Mouse (Mus musculus) embryonic facial prominence, embryonic 14.5 days (tissue): Measurements from ENCODE around the gene Usp47. TPM values are rescaled to one million over a fixed set of nuclear protein-coding genes. Genes with fewer than 3 reads are reported as not detected.

Source experiments
- ATAC-seq: fragments of 200-750 bp; cut with Nextera tagmentation; 2 replicates; pipeline ENCODE4 v1.8.0; 2017; ENCODE audit warnings: low read depth, moderate number of reproducible peaks, moderate TSS enrichment
- DNase-seq: peaks from one replicate; pipeline ENCODE4 v3.0.0-alpha.2; 2015; ENCODE audit warnings: low spot score
- H3K27ac ChIP-seq: fragments of 300-500 bp; sonication (generic); replicated peaks from 2 replicates; pipeline ENCODE4 v1.5.1; 2014; ENCODE audit warnings: low read depth, mild to moderate bottlenecking, low read length, moderate library complexity
- H3K27me3 ChIP-seq: fragments of 300-500 bp; sonication (generic); replicated peaks from 2 replicates; pipeline ENCODE4 v1.6.1; 2014; ENCODE audit warnings: low read length; ENCODE audit not compliant: control insufficient read depth, insufficient read depth
- H3K36me3 ChIP-seq: fragments of 300-500 bp; sonication (generic); 2 replicates; pipeline ENCODE4 v1.6.1; 2014; ENCODE audit warnings: low read length, mixed read lengths; ENCODE audit not compliant: control insufficient read depth, insufficient read depth
- H3K4me1 ChIP-seq: fragments of 300-500 bp; sonication (generic); 2 replicates; pipeline ENCODE4 v1.6.1; 2014; ENCODE audit warnings: antibody characterized with exemption, low read length; ENCODE audit not compliant: control insufficient read depth, insufficient read depth
- H3K4me2 ChIP-seq: fragments of 300-500 bp; sonication (generic); 2 replicates; pipeline ENCODE4 v1.6.1; 2014; ENCODE audit warnings: low read depth, mild to moderate bottlenecking, low read length, moderate library complexity, mixed read lengths
- H3K4me3 ChIP-seq: fragments of 300-500 bp; sonication (generic); 2 replicates; pipeline ENCODE4 v1.5.1; 2014; ENCODE audit warnings: low read depth, mild to moderate bottlenecking, low read length
- H3K9ac ChIP-seq: fragments of 300-500 bp; sonication (generic); 2 replicates; pipeline ENCODE4 v1.6.1; 2014; ENCODE audit warnings: low read depth, mild to moderate bottlenecking, low read length, moderate library complexity, mixed read lengths
- H3K9me3 ChIP-seq: fragments of 300-500 bp; sonication (generic); 2 replicates; pipeline ENCODE4 v1.6.1; 2016; ENCODE audit warnings: low read length; ENCODE audit not compliant: control insufficient read depth
- WGBS: fragments of 180-500 bp; shearing (Covaris S2); extraction: QIAGEN DNeasy Blood & Tissue Kit; methylation state at CpG from one replicate; pipeline ENCODE4 v1.1.7; 2014; 5-methylcytosine and 5-hydroxymethylcytosine counted together
- polyA plus RNA-seq: library from polyadenylated mRNA; unstranded; fragments of >200 nt; fragmentation: Nextera tagmentation; extraction: Ambion mirVana; gene quantifications from 2 replicates; pipeline ENCODE4 v1.2.1, GENCODE M21; 2014

Gene Usp47
- polyA plus RNA-seq, 1 experiment from 2014 or later = 86.7 TPM

DNA sequence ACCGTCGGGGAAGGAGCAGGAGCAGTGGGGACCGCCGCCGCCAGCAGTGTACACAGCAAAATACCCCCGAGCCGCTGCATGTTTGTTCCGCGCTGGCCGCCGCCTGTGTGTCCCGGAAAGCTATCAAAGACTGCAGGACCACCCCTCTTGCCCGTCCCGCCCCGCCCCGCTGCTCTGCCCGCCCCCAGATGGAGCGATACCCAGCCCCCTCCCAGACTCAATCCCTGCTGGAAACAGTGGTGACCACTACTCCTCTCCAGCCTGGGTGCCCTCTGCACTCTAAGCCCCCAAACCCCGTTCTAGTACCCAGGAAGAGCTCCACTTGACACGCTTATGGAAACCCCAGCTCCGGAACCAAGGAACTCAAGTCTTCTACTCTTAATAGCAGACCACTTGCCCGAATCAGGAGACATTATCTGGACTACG is 135.0 kb downstream of the Usp47 start:
- peak; percentile 68 for DNase-seq
- Histone ChIP-seq H3K9ac (peak overlapping the region; percentile 70), H3K9me3 (no peaks in the 10 kb centered on the region), H3K4me3 (peak overlapping the region; percentile 50), H3K36me3 (no peaks in the 10 kb centered on the region), H3K27ac (peak overlapping the region; percentile 63), H3K4me2 (peak overlapping the region; percentile 60), H3K27me3 (no peaks in the 10 kb centered on the region), H3K4me1 (peaks cover 26% of the 10 kb centered on the region)
- ATAC-seq = peak; percentile 62
- WGBS = 0% methylated on average over 15 of the region's 23 CpGs

DNA sequence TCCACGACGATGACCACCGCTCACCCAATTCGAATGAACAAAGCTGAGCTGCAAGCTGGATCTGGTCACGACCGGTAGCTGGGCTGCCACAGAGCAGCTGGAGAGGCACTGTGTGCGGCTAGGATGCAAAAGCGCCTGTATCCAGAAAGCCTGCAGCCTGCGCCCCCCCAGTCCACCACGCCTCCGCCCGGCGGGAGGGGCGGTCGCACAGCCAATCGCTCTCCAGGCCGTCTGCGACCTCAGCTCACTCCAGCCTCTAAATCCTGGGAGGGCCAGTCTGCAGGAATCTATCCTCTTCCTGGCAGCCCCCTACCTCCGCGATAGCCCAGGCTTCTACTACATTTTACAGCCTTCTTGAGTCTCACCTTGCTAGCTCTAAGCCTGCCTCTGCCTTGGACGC is 135.6 kb downstream of the Usp47 start, which contains the start of gene Dkk3:
TSS of gene Dkk3 (minus strand) at position 116 of the 400 bp plus-strand sequence.
- Histone ChIP-seq H3K27ac (peak within 1 kb of the TSS; percentile 63), H3K4me3 (peak within 1 kb of the TSS; percentile 50), H3K9ac (peak within 1 kb of the TSS; percentile 70), H3K36me3 (no peaks in the 10 kb centered on the region), H3K9me3 (no peaks in the 10 kb centered on the region), H3K4me2 (peak within 1 kb of the TSS; percentile 60), H3K27me3 (no peaks in the 10 kb centered on the region), H3K4me1 (peaks cover 23% of the 10 kb centered on the region)
- WGBS = 4% methylated on average over 20 of the region's 21 CpGs
- DNase-seq = peak; percentile 73
- peak; percentile 64; the same call in 1 of the 2 replicates for ATAC-seq

DNA sequence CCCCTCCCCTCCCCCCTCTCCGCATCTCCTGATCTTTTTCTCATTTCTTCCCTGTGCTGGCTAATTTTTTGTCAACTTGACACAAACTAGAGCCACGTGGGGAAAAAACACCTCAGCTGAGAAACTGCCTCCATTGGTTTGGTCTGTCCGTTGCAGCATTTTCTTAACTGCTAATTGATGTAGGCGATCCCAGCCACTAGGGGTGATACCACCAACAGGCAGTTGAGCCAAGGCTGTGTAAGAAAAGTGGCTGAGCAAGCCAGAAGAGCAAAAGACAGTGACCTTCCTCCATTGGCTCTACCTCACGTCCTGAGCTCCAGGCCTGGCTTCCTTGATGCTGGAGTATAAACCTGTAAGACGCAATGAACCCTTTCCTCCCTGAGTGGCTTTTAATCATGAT is 136.5 kb downstream of the Usp47 start:
- 41% methylated on average over 5 of the region's 6 CpGs for WGBS
- DNase-seq = no peak
- peaks cover 15% of the 10 kb centered on the region for H3K4me1 ChIP-seq
- H3K36me3 ChIP-seq = no peaks in the 10 kb centered on the region
- H3K9me3 ChIP-seq = no peaks in the 10 kb centered on the region
- no peak overlapping the region for H3K27ac ChIP-seq
- H3K27me3 ChIP-seq = no peaks in the 10 kb centered on the region
- no peak overlapping the region for H3K9ac ChIP-seq
- no peak overlapping the region for H3K4me3 ChIP-seq
- ATAC-seq = no peak
- H3K4me2 ChIP-seq = no peak overlapping the region

Other genes starting within 250 kb of the Usp47 start
- 19.2 and 20.8 TPM in 2 replicates for gene Galnt18, start 243.5 kb upstream of the Usp47 start, polyA plus RNA-seq
- gene Dkk3, start 135.6 kb downstream of the Usp47 start, polyA plus RNA-seq = 54.7 and 55.0 TPM in 2 replicates
- 11.0 and 11.5 TPM in 2 replicates for gene Mical2, start 202.4 kb downstream of the Usp47 start, polyA plus RNA-seq